22 mouse cellular contexts compared by ENCODE assay signal in the genomic region with DNA sequence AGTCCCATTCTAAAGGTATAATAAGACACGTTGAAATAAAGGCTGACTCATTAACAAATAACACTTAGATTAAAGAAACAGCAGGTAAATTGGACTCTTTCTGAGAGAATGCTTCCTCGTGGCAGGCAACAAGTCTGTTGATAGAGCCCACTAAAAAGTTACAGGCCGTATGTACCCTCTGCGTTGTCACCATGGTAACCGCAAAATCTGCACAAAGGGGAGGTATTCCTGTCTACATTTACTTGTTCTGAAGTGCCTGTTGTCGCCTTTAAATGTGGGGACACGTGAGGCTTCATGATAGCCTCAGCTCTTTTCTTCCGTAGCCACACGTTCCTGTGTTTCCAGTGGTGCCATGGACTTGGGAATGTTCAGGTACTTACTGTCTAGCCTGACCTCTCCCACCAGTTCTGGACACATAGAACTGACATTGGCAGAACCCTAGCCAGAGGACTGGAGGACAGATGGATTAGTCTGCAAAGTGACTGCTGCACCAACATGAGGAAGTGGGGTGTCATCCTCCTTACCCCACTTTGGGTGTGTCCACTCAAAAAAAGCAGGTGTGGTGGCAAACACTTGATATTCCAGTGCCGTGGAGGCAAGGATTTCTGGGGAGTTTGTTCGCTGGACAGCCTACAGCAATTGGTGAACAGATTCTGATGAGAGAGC. TPM values are rescaled to one million over a fixed set of nuclear protein-coding genes. Genes with fewer than 3 reads are reported as not detected.
DNase-seq lines count a peak whose midpoint lies in the region; ATAC-seq and TF ChIP-seq lines count a peak whose summit lies in the region.
"Had no signal": no experiment of that assay in that cellular context is flagged by ENCODE, and none has a peak within 500 bp of the region (broad histone marks: within the 10 kb centered on the region; RNA-seq: fewer than 3 reads in every experiment).

No protein-coding gene starts in this region.

- DNase-seq in hindbrain, embryonic 14.5 days (ENCODE audit: low spot score) = no peak
- DNase-seq in brain, embryonic 14.5 days (ENCODE audit: low read depth) = peak; percentile 31
- no peak for DNase-seq in natural killer cell, adult 2 months (ENCODE audit: low spot score in 2 of 2)
- DNase-seq in cerebellum, adult 11 months = no peak
- DNase-seq: adrenal gland, adult 2 months; adrenal gland, postnatal 14 days; cerebellum, adult 18-20 months; cerebellum, adult 9-10 months; gastrocnemius, postnatal 25 days; heart, postnatal 10 days; kidney, adult 18-20 months had no signal

- no peaks in the 10 kb centered on the region for H3K36me3 ChIP-seq in hindbrain, embryonic 16.5 days (ENCODE audit: control insufficient read depth, insufficient read depth, low read length)
- H3K36me3 ChIP-seq in hindbrain, embryonic 14.5 days (replicated peaks; ENCODE audit: control insufficient read depth, insufficient read depth) = no peaks in the 10 kb centered on the region
- H3K36me3 ChIP-seq: hindbrain, embryonic 12.5 days had no signal

- H3K4me3 ChIP-seq in hindbrain, embryonic 16.5 days (ENCODE audit: low read length) = no peak overlapping the region
- H3K4me3 ChIP-seq in hindbrain, embryonic 14.5 days (replicated peaks; ENCODE audit: low read length) = no peak overlapping the region
- H3K4me3 ChIP-seq: forebrain, embryonic 10.5 days; heart, embryonic 12.5 days; heart, embryonic 15.5 days; hindbrain, embryonic 12.5 days had no signal

- no peak overlapping the region for H3K27ac ChIP-seq in hindbrain, embryonic 16.5 days (ENCODE audit: low read depth, low read length)
- H3K27ac ChIP-seq in hindbrain, embryonic 14.5 days = no peak overlapping the region
- H3K27ac ChIP-seq: forebrain, embryonic 10.5 days; heart, embryonic 15.5 days; hindbrain, embryonic 12.5 days; hindbrain, postnatal 0 days had no signal

- no peaks in the 10 kb centered on the region for H3K4me1 ChIP-seq in hindbrain, embryonic 16.5 days (ENCODE audit: control insufficient read depth, insufficient read depth, low read depth, low read length)
- no peaks in the 10 kb centered on the region; the same call in 1 of the 2 replicates for H3K4me1 ChIP-seq in hindbrain, embryonic 14.5 days (replicated peaks; ENCODE audit: control insufficient read depth, insufficient read depth, low read length)
- H3K4me1 ChIP-seq: heart, embryonic 15.5 days had no signal

- no peaks in the 10 kb centered on the region for H3K9me3 ChIP-seq in hindbrain, embryonic 16.5 days (ENCODE audit: control insufficient read depth, low read length)
- no peaks in the 10 kb centered on the region for H3K9me3 ChIP-seq in hindbrain, embryonic 14.5 days (ENCODE audit: control insufficient read depth, low read length)
- H3K9me3 ChIP-seq: forebrain, embryonic 10.5 days; heart, embryonic 12.5 days; heart, embryonic 15.5 days; hindbrain, embryonic 12.5 days had no signal

- 0 out of 2 replicates have a peak, but pooled peaks have one; percentile 5 for ATAC-seq in hindbrain, embryonic 16.5 days
- no peak for ATAC-seq in hindbrain, embryonic 14.5 days (ENCODE audit: low FRiP score)
- ATAC-seq in megakaryocyte, adult 5-6 weeks (ENCODE audit: poor library complexity, severe bottlenecking) = peak; percentile 79
- ATAC-seq: CD4-positive, CD25-positive, alpha-beta regulatory T cell, adult 4 months; forebrain, embryonic 14.5 days; hindbrain, postnatal 0 days; inflammation-experienced regulatory T-cells, adult 6 months; intestine, embryonic 16.5 days had no signal

- no peak for TF ChIP-seq CTCF in brain, embryonic 14.5 days (IDR thresholded peaks at IDR 0.05; ENCODE audit: borderline replicate concordance, extremely low read depth, insufficient read depth, insufficient read length)

- H3K27me3 ChIP-seq in hindbrain, embryonic 16.5 days (replicated peaks; ENCODE audit: control insufficient read depth, insufficient read depth, low read length) = no peaks in the 10 kb centered on the region
- H3K27me3 ChIP-seq in hindbrain, embryonic 14.5 days (ENCODE audit: control insufficient read depth, insufficient read depth, low read length) = no peaks in the 10 kb centered on the region
- H3K27me3 ChIP-seq: heart, embryonic 12.5 days; heart, embryonic 15.5 days; hindbrain, embryonic 12.5 days had no signal

- WGBS in hindbrain, embryonic 16.5 days = 71% methylated on average over 11 of the region's 11 CpGs
- WGBS in hindbrain, embryonic 14.5 days = 79% methylated on average over 11 of the region's 11 CpGs

- H3K4me2 ChIP-seq in hindbrain, embryonic 16.5 days (ENCODE audit: low read length) = no peak overlapping the region
- H3K4me2 ChIP-seq in hindbrain, embryonic 14.5 days (replicated peaks) = no peak overlapping the region
- H3K4me2 ChIP-seq: heart, embryonic 12.5 days; heart, embryonic 15.5 days; hindbrain, embryonic 12.5 days had no signal

- TF ChIP-seq POLR2A in brain, embryonic 14.5 days (IDR thresholded peaks at IDR 0.05; ENCODE audit: borderline replicate concordance, extremely low read depth, insufficient read depth, insufficient read length, poor library complexity, severe bottlenecking) = no peak

- no peak overlapping the region for H3K9ac ChIP-seq in hindbrain, embryonic 16.5 days (ENCODE audit: low read depth, low read length)
- no peak overlapping the region for H3K9ac ChIP-seq in hindbrain, embryonic 14.5 days
- H3K9ac ChIP-seq: heart, embryonic 12.5 days; heart, embryonic 15.5 days; hindbrain, embryonic 12.5 days had no signal

RNA-seq across cellular contexts. Expression of a gene that starts 55.8 kb away (rescaled TPM):
- 12.6 and 13.9 TPM in 2 replicates for polyA plus RNA-seq in hindbrain, embryonic 16.5 days (2015; fragmentation: Nextera tagmentation; extraction: Ambion mirVana)
- polyA plus RNA-seq in hindbrain, embryonic 14.5 days (2014; fragmentation: Nextera tagmentation; extraction: Ambion mirVana) = 11.8 and 14.8 TPM in 2 replicates
- 10.0 and 10.4 TPM in 2 replicates for polyA plus RNA-seq in brain, embryonic 14.5 days (2012; rRNA removed)
- total RNA-seq in megakaryocyte, adult 5-6 weeks (2015) = 17.9 TPM in 2 replicates
- total RNA-seq in megakaryocyte, adult 5-6 weeks (2017) = 9.7 and 18.8 TPM in 2 replicates
